Comparison of ENCODE assay signal across 15 mouse cellular contexts in the genomic region with DNA sequence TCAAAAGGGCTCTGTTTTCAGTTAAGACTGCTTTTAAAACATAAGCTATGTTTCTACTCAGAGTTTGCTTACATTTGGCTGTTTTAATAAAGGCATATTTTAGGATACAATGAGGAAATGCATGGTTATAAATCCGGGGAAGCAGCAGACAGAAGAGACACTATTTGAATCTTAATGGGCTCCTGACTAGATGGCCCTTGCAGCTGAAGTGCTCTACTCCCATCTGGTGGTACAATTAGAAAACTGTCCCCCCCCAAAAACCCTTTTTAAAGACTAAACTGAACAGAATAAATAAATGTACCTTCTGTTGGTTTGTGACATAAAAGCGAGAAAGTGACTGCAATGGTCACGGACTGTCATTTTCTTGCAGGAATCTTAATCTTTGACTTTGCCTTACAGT. TPM values are rescaled to one million over a fixed set of nuclear protein-coding genes. Genes with fewer than 3 reads are reported as not detected.
DNase-seq lines count a peak whose midpoint lies in the region; ATAC-seq and TF ChIP-seq lines count a peak whose summit lies in the region.
"Had no signal": no experiment of that assay in that cellular context is flagged by ENCODE, and none has a peak within 500 bp of the region (broad histone marks: within the 10 kb centered on the region; RNA-seq: fewer than 3 reads in every experiment).

No protein-coding gene starts in this region.

- WGBS in intestine, postnatal 0 days, result 64% methylated on average over 3 of the region's 3 CpGs
- 73% methylated on average over 3 of the region's 3 CpGs for WGBS in intestine, embryonic 16.5 days
- 67% methylated on average over 3 of the region's 3 CpGs for WGBS in midbrain, embryonic 16.5 days
- WGBS in midbrain, embryonic 13.5 days, result 65% methylated on average over 3 of the region's 3 CpGs

- no peaks in the 10 kb centered on the region for H3K4me1 ChIP-seq in intestine, postnatal 0 days (replicated peaks; ENCODE audit: control insufficient read depth, insufficient read depth, low read length)
- no peaks in the 10 kb centered on the region for H3K4me1 ChIP-seq in intestine, embryonic 16.5 days (ENCODE audit: control insufficient read depth, insufficient read depth, low read length)
- H3K4me1 ChIP-seq in midbrain, embryonic 16.5 days (ENCODE audit: control insufficient read depth, insufficient read depth, low read length), result no peaks in the 10 kb centered on the region
- no peaks in the 10 kb centered on the region for H3K4me1 ChIP-seq in midbrain, embryonic 13.5 days (replicated peaks)
- H3K4me1 ChIP-seq: forebrain, embryonic 13.5 days; kidney, embryonic 15.5 days had no signal

- H3K27ac ChIP-seq in intestine, postnatal 0 days (ENCODE audit: low read depth, low read length), result no peak overlapping the region
- H3K27ac ChIP-seq in intestine, embryonic 16.5 days (ENCODE audit: low read length), result no peak overlapping the region
- H3K27ac ChIP-seq in midbrain, embryonic 16.5 days (ENCODE audit: low read length), result no peak overlapping the region
- no peak overlapping the region for H3K27ac ChIP-seq in midbrain, embryonic 13.5 days
- H3K27ac ChIP-seq: forebrain, embryonic 13.5 days; kidney, embryonic 15.5 days had no signal

- H3K9ac ChIP-seq in intestine, postnatal 0 days (ENCODE audit: low read depth, low read length), result no peak overlapping the region
- H3K9ac ChIP-seq in intestine, embryonic 16.5 days (ENCODE audit: low read depth, low read length), result no peak overlapping the region
- H3K9ac ChIP-seq in midbrain, embryonic 16.5 days (ENCODE audit: low read depth, low read length), result no peak overlapping the region
- H3K9ac ChIP-seq in midbrain, embryonic 13.5 days (replicated peaks), result no peak overlapping the region
- H3K9ac ChIP-seq: forebrain, embryonic 13.5 days; kidney, embryonic 15.5 days had no signal

- no peaks in the 10 kb centered on the region for H3K9me3 ChIP-seq in intestine, postnatal 0 days (ENCODE audit: control insufficient read depth)
- no peaks in the 10 kb centered on the region for H3K9me3 ChIP-seq in intestine, embryonic 16.5 days (ENCODE audit: control insufficient read depth, low read length)
- H3K9me3 ChIP-seq in midbrain, embryonic 16.5 days (replicated peaks; ENCODE audit: control insufficient read depth, low read length, poor library complexity, severe bottlenecking), result no peaks in the 10 kb centered on the region
- H3K9me3 ChIP-seq in midbrain, embryonic 13.5 days, result no peaks in the 10 kb centered on the region
- H3K9me3 ChIP-seq: forebrain, embryonic 13.5 days; G1E; kidney, embryonic 15.5 days had no signal

- H3K4me2 ChIP-seq in intestine, postnatal 0 days (replicated peaks; ENCODE audit: low read depth), result no peak overlapping the region
- H3K4me2 ChIP-seq in intestine, embryonic 16.5 days (ENCODE audit: low read depth, low read length), result no peak overlapping the region
- H3K4me2 ChIP-seq in midbrain, embryonic 16.5 days (ENCODE audit: low read length), result no peak overlapping the region
- H3K4me2 ChIP-seq in midbrain, embryonic 13.5 days (replicated peaks), result no peak overlapping the region
- H3K4me2 ChIP-seq: forebrain, embryonic 13.5 days; kidney, embryonic 15.5 days had no signal

- DNase-seq in NIH3T3 (ENCODE audit: low read depth), result peak; percentile 49
- DNase-seq in cerebellum, adult 9-11 months, result no peak
- DNase-seq: thymus, adult 2 months had no signal

- peaks cover 5% of the 10 kb centered on the region for H3K27me3 ChIP-seq in intestine, postnatal 0 days (replicated peaks; ENCODE audit: control insufficient read depth, insufficient read depth, low read length)
- 0 out of 2 replicates have a peak, but pooled peaks cover 7% of the 10 kb centered on the region for H3K27me3 ChIP-seq in intestine, embryonic 16.5 days (replicated peaks; ENCODE audit: control insufficient read depth, insufficient read depth, low read length)
- H3K27me3 ChIP-seq in midbrain, embryonic 16.5 days (ENCODE audit: control insufficient read depth, insufficient read depth, low read depth, low read length), result peaks cover 10% of the 10 kb centered on the region
- H3K27me3 ChIP-seq in midbrain, embryonic 13.5 days, result peaks cover 53% of the 10 kb centered on the region

- no peak overlapping the region for H3K4me3 ChIP-seq in intestine, postnatal 0 days (ENCODE audit: low read depth, low read length)
- no peak overlapping the region for H3K4me3 ChIP-seq in intestine, embryonic 16.5 days (ENCODE audit: low read length)
- H3K4me3 ChIP-seq in midbrain, embryonic 16.5 days (ENCODE audit: low read depth, low read length), result no peak overlapping the region
- no peak overlapping the region for H3K4me3 ChIP-seq in midbrain, embryonic 13.5 days (replicated peaks)
- H3K4me3 ChIP-seq: forebrain, embryonic 13.5 days; kidney, embryonic 15.5 days had no signal

- no peaks in the 10 kb centered on the region for H3K36me3 ChIP-seq in intestine, postnatal 0 days (ENCODE audit: control insufficient read depth, insufficient read depth)
- H3K36me3 ChIP-seq in intestine, embryonic 16.5 days (ENCODE audit: control insufficient read depth, insufficient read depth, low read length), result no peaks in the 10 kb centered on the region
- H3K36me3 ChIP-seq in midbrain, embryonic 16.5 days (ENCODE audit: control insufficient read depth, insufficient read depth, low read length), result no peaks in the 10 kb centered on the region
- H3K36me3 ChIP-seq in midbrain, embryonic 13.5 days, result no peaks in the 10 kb centered on the region
- H3K36me3 ChIP-seq: G1E; kidney, embryonic 15.5 days had no signal

- peak; percentile 59 for TF ChIP-seq CTCF in intestine, postnatal 0 days (IDR thresholded peaks at IDR 0.05; ENCODE audit: low read depth)

- no peak for ATAC-seq in intestine, postnatal 0 days
- ATAC-seq in intestine, embryonic 16.5 days, result no peak
- 0 out of 2 replicates have a peak, but pooled peaks have one; percentile 58 for ATAC-seq in midbrain, embryonic 16.5 days
- ATAC-seq in midbrain, embryonic 13.5 days, result no peak
- ATAC-seq in megakaryocyte progenitor cell, adult 5-6 weeks (replicated peaks; ENCODE audit: poor library complexity), result 0 out of 2 replicates have a peak, but pooled peaks have one; percentile 23
- ATAC-seq in granulocyte monocyte progenitor cell, adult 5-6 weeks (replicated peaks; ENCODE audit: poor library complexity, severe bottlenecking), result no peak
- ATAC-seq: forebrain, embryonic 13.5 days had no signal

RNA-seq across cellular contexts. Expression of gene Psmd10, which starts 24.5 kb away (rescaled TPM):
- polyA plus RNA-seq in intestine, postnatal 0 days (2015; fragmentation: Nextera tagmentation; extraction: Ambion mirVana), result 37.0 and 38.9 TPM in 2 replicates
- 49.0 and 49.2 TPM in 2 replicates for polyA plus RNA-seq in intestine, embryonic 16.5 days (2015; fragmentation: Nextera tagmentation; extraction: Ambion mirVana)
- polyA plus RNA-seq in midbrain, embryonic 16.5 days (2015; fragmentation: Nextera tagmentation; extraction: Ambion mirVana), result 44.6 and 47.0 TPM in 2 replicates
- polyA plus RNA-seq in midbrain, embryonic 13.5 days (2015; fragmentation: Nextera tagmentation; extraction: Ambion mirVana), result 47.1 and 50.1 TPM in 2 replicates
- 23.3 and 30.7 TPM in 2 replicates for total RNA-seq in megakaryocyte progenitor cell, adult 5-6 weeks (2015)
- total RNA-seq in megakaryocyte progenitor cell, adult 5-6 weeks (2017), result 44.2 and 55.4 TPM in 2 replicates
- 18.0 and 26.0 TPM in 2 replicates for total RNA-seq in granulocyte monocyte progenitor cell, adult 5-6 weeks (2014; fragmentation: Nextera tagmentation)
- total RNA-seq in granulocyte monocyte progenitor cell, adult 5-6 weeks (2017), result 34.5 and 54.0 TPM in 2 replicates

RNA-seq across cellular contexts. Expression of gene Atg4a, which starts 24.6 kb away (rescaled TPM):
- 20.4 and 22.0 TPM in 2 replicates for polyA plus RNA-seq in intestine, postnatal 0 days (2015; fragmentation: Nextera tagmentation; extraction: Ambion mirVana)
- polyA plus RNA-seq in intestine, embryonic 16.5 days (2015; fragmentation: Nextera tagmentation; extraction: Ambion mirVana), result 16.8 TPM in 2 replicates
- 8.1 and 8.9 TPM in 2 replicates for polyA plus RNA-seq in midbrain, embryonic 16.5 days (2015; fragmentation: Nextera tagmentation; extraction: Ambion mirVana)
- 12.2 and 13.3 TPM in 2 replicates for polyA plus RNA-seq in midbrain, embryonic 13.5 days (2015; fragmentation: Nextera tagmentation; extraction: Ambion mirVana)
- total RNA-seq in megakaryocyte progenitor cell, adult 5-6 weeks (2015), result 20.1 and 21.5 TPM in 2 replicates
- total RNA-seq in megakaryocyte progenitor cell, adult 5-6 weeks (2017), result 26.2 and 28.3 TPM in 2 replicates
- total RNA-seq in granulocyte monocyte progenitor cell, adult 5-6 weeks (2014; fragmentation: Nextera tagmentation), result 18.8 and 22.5 TPM in 2 replicates
- 24.8 and 25.8 TPM in 2 replicates for total RNA-seq in granulocyte monocyte progenitor cell, adult 5-6 weeks (2017)

RNA-seq across cellular contexts. Expression of gene Vsig1, which starts 24.7 kb away (rescaled TPM):
- polyA plus RNA-seq in intestine, postnatal 0 days (2015; fragmentation: Nextera tagmentation; extraction: Ambion mirVana), result 0.66 and 1.4 TPM in 2 replicates
- 0.45 and 0.67 TPM in 2 replicates for polyA plus RNA-seq in intestine, embryonic 16.5 days (2015; fragmentation: Nextera tagmentation; extraction: Ambion mirVana)
- polyA plus RNA-seq in midbrain, embryonic 16.5 days (2015; fragmentation: Nextera tagmentation; extraction: Ambion mirVana), result not detected in 2 replicates
- not detected in 2 replicates for polyA plus RNA-seq in midbrain, embryonic 13.5 days (2015; fragmentation: Nextera tagmentation; extraction: Ambion mirVana)
- total RNA-seq in megakaryocyte progenitor cell, adult 5-6 weeks (2015), result not detected in 2 replicates
- not detected in 2 replicates for total RNA-seq in megakaryocyte progenitor cell, adult 5-6 weeks (2017)
- total RNA-seq in granulocyte monocyte progenitor cell, adult 5-6 weeks (2014; fragmentation: Nextera tagmentation), result not detected in 2 replicates
- not detected in 2 replicates for total RNA-seq in granulocyte monocyte progenitor cell, adult 5-6 weeks (2017)
- total RNA-seq: adrenal gland, adult 18-20 months; G1E; heart, postnatal 25 days; liver, adult 2 months had no signal
- polyA plus RNA-seq: forebrain, embryonic 13.5 days; G1E; liver, adult 2 months had no signal

Comparison
In these comparisons a context has a peak if more than half of its experiments do, and no peak if none do; other contexts are left out.
1. ATAC-seq: peak in midbrain, embryonic 16.5 days (single experiment) and megakaryocyte progenitor cell, adult 5-6 weeks (single experiment); none in intestine, postnatal 0 days (single experiment), intestine, embryonic 16.5 days (single experiment), midbrain, embryonic 13.5 days (single experiment) and granulocyte monocyte progenitor cell, adult 5-6 weeks (single experiment).